ENCODE assay signal across 9 mouse cellular contexts in genomic region chrX:134586447-134586846, GRCm38 (mm10). TPM values are rescaled to one million over a fixed set of nuclear protein-coding genes. Genes with fewer than 3 reads are reported as not detected.
DNase-seq lines count a peak whose midpoint lies in the region; ATAC-seq and TF ChIP-seq lines count a peak whose summit lies in the region.
"Had no signal": no experiment of that assay in that cellular context is flagged by ENCODE, and none has a peak within 500 bp of the region (broad histone marks: within the 10 kb centered on the region; RNA-seq: fewer than 3 reads in every experiment).

No protein-coding gene starts in this region.

- DNase-seq in heart, postnatal 25 days (ENCODE audit: low spot score) = no peak
- no peak for DNase-seq in Muller cell, postnatal 12 days (ENCODE audit: inconsistent ontology term)
- no peak for DNase-seq in adrenal gland, adult 8-10 months
- no peak for DNase-seq in urinary bladder, postnatal 14 days (ENCODE audit: low spot score)
- DNase-seq: cerebellum, adult 18-20 months had no signal

- no peak for TF ChIP-seq EP300 in ES-Bruce4 (IDR thresholded peaks at IDR 0.05; ENCODE audit: insufficient read depth, low read depth, low read length)

- H3K4me1 ChIP-seq in heart, embryonic 12.5 days (replicated peaks) = no peaks in the 10 kb centered on the region
- H3K4me1 ChIP-seq in ES-Bruce4 (ENCODE audit: control insufficient read depth, insufficient read depth, low read length) = no peaks in the 10 kb centered on the region
- peaks cover 5% of the 10 kb centered on the region; the same call in 1 of the 2 replicates for H3K4me1 ChIP-seq in forebrain, embryonic 16.5 days (replicated peaks; ENCODE audit: control insufficient read depth, insufficient read depth, low read length)
- peaks cover 9% of the 10 kb centered on the region for H3K4me1 ChIP-seq in liver, embryonic 16.5 days (ENCODE audit: control insufficient read depth, low read depth, low read length)

- H3K36me3 ChIP-seq in heart, embryonic 12.5 days = peaks cover 13% of the 10 kb centered on the region
- H3K36me3 ChIP-seq in ES-Bruce4 (ENCODE audit: control insufficient read depth, insufficient read depth, low read length, poor library complexity, severe bottlenecking) = peaks cover 38% of the 10 kb centered on the region
- no peaks in the 10 kb centered on the region for H3K36me3 ChIP-seq in forebrain, embryonic 16.5 days (ENCODE audit: control insufficient read depth, insufficient read depth)
- peaks cover 3% of the 10 kb centered on the region for H3K36me3 ChIP-seq in liver, embryonic 16.5 days (ENCODE audit: control insufficient read depth, insufficient read depth)

- peak overlapping the region; percentile 86 for H3K9ac ChIP-seq in heart, embryonic 12.5 days
- peak overlapping the region; percentile 59 for H3K9ac ChIP-seq in ES-Bruce4 (ENCODE audit: low read depth, poor library complexity, severe bottlenecking)
- peak overlapping the region; percentile 62 for H3K9ac ChIP-seq in forebrain, embryonic 16.5 days (replicated peaks; ENCODE audit: low read depth, low read length)
- H3K9ac ChIP-seq in liver, embryonic 16.5 days (ENCODE audit: low read depth, low read length) = peak overlapping the region; percentile 61

- H3K27ac ChIP-seq in heart, embryonic 12.5 days (ENCODE audit: poor library complexity, severe bottlenecking) = peak overlapping the region; percentile 89; the same call in 1 of the 2 replicates
- H3K27ac ChIP-seq in ES-Bruce4 (ENCODE audit: insufficient read depth, low read length) = peak overlapping the region; percentile 82
- no peak overlapping the region for H3K27ac ChIP-seq in forebrain, embryonic 16.5 days (ENCODE audit: low read length)
- H3K27ac ChIP-seq in liver, embryonic 16.5 days (ENCODE audit: low read length) = peak overlapping the region; percentile 74

- TF ChIP-seq POLR2A in ES-Bruce4 (IDR thresholded peaks at IDR 0.05; ENCODE audit: insufficient read depth, low read length) = no peak

- intact Hi-C loops in heart, postnatal 25 days (cut with DNase I) = no loop called here

- TF ChIP-seq CTCF in ES-Bruce4 (IDR thresholded peaks at IDR 0.05; ENCODE audit: low read depth, low read length) = no peak

- peak overlapping the region; percentile 64 for H3K4me3 ChIP-seq in heart, embryonic 12.5 days
- H3K4me3 ChIP-seq in ES-Bruce4 (ENCODE audit: low read depth, low read length) = peak overlapping the region; percentile 98
- peak overlapping the region; percentile 53 for H3K4me3 ChIP-seq in forebrain, embryonic 16.5 days (replicated peaks; ENCODE audit: low read length)
- H3K4me3 ChIP-seq in liver, embryonic 16.5 days (ENCODE audit: low read depth, low read length) = peak overlapping the region; percentile 67

- no peaks in the 10 kb centered on the region for H3K27me3 ChIP-seq in heart, embryonic 12.5 days (replicated peaks)
- no peaks in the 10 kb centered on the region for H3K27me3 ChIP-seq in ES-Bruce4 (ENCODE audit: control insufficient read depth, insufficient read depth, low read length, poor library complexity, severe bottlenecking)
- no peaks in the 10 kb centered on the region for H3K27me3 ChIP-seq in forebrain, embryonic 16.5 days (replicated peaks; ENCODE audit: control insufficient read depth, insufficient read depth, low read length)
- no peaks in the 10 kb centered on the region for H3K27me3 ChIP-seq in liver, embryonic 16.5 days (ENCODE audit: control insufficient read depth, insufficient read depth, low read depth, low read length)

- ATAC-seq in heart, embryonic 12.5 days (ENCODE audit: insufficient number of reproducible peaks, low FRiP score) = no peak
- no peak for ATAC-seq in forebrain, embryonic 16.5 days
- ATAC-seq in liver, embryonic 16.5 days (ENCODE audit: low read depth) = no peak

- no peaks in the 10 kb centered on the region for H3K9me3 ChIP-seq in heart, embryonic 12.5 days (replicated peaks)
- H3K9me3 ChIP-seq in ES-Bruce4 (replicated peaks; ENCODE audit: control insufficient read depth, insufficient read depth, low read length, poor library complexity, severe bottlenecking) = no peaks in the 10 kb centered on the region
- no peaks in the 10 kb centered on the region for H3K9me3 ChIP-seq in forebrain, embryonic 16.5 days (ENCODE audit: control insufficient read depth, low read length)
- H3K9me3 ChIP-seq in liver, embryonic 16.5 days (replicated peaks; ENCODE audit: control insufficient read depth, low read length) = no peaks in the 10 kb centered on the region

- 34% methylated on average over 8 of the region's 8 CpGs for WGBS in heart, embryonic 12.5 days
- WGBS in forebrain, embryonic 16.5 days = 37% methylated on average over 8 of the region's 8 CpGs
- WGBS in liver, embryonic 16.5 days (ENCODE audit: insufficient replicate concordance) = 24% methylated on average over 8 of the region's 8 CpGs

- peak overlapping the region; percentile 74 for H3K4me2 ChIP-seq in heart, embryonic 12.5 days
- H3K4me2 ChIP-seq in forebrain, embryonic 16.5 days (ENCODE audit: low read length) = peak overlapping the region; percentile 67
- H3K4me2 ChIP-seq in liver, embryonic 16.5 days (ENCODE audit: low read depth, low read length) = peak overlapping the region; percentile 72

RNA-seq across cellular contexts. Expression of gene Rpl36a, which starts 1.0 kb away (rescaled TPM):
- 287 and 289 TPM in 2 replicates for polyA plus RNA-seq in heart, embryonic 12.5 days (2016; fragmentation: Nextera tagmentation; extraction: Ambion mirVana)
- total RNA-seq in heart, postnatal 25 days (2021) = 100 to 1,000 TPM; 103 to 104 TPM
- 1,186 and 1,244 TPM in 2 replicates for polyA plus RNA-seq in ES-Bruce4 (2011; ENCODE audit: insufficient read depth, insufficient read length, low read depth, missing spikeins)
- polyA plus RNA-seq in forebrain, embryonic 16.5 days (2015; fragmentation: Nextera tagmentation; extraction: Ambion mirVana) = 178 and 190 TPM in 2 replicates
- polyA plus RNA-seq in liver, embryonic 16.5 days (2015; fragmentation: Nextera tagmentation; extraction: Ambion mirVana) = 216 and 255 TPM in 2 replicates
- total RNA-seq in adrenal gland, adult 8-10 months (2022) = 100 to 1,000 TPM; 153 to 265 (median 202) TPM

RNA-seq across cellular contexts. Expression of gene Btk, which starts 3.1 kb away (rescaled TPM):
- 1.2 and 1.3 TPM in 2 replicates for polyA plus RNA-seq in heart, embryonic 12.5 days (2016; fragmentation: Nextera tagmentation; extraction: Ambion mirVana)
- total RNA-seq in heart, postnatal 25 days (2021) = 1 to 10 TPM; 1.0 to 1.1 TPM
- not detected in 2 replicates for polyA plus RNA-seq in ES-Bruce4 (2011; ENCODE audit: insufficient read depth, insufficient read length, low read depth, missing spikeins)
- polyA plus RNA-seq in forebrain, embryonic 16.5 days (2015; fragmentation: Nextera tagmentation; extraction: Ambion mirVana) = 0.25 and 0.78 TPM in 2 replicates
- 14.4 and 14.8 TPM in 2 replicates for polyA plus RNA-seq in liver, embryonic 16.5 days (2015; fragmentation: Nextera tagmentation; extraction: Ambion mirVana)
- 1 to 10 TPM; 1.5 to 3.4 (median 1.8) TPM for total RNA-seq in adrenal gland, adult 8-10 months (2022)

RNA-seq across cellular contexts. Expression of gene Gla, which starts 14.5 kb away (rescaled TPM):
- polyA plus RNA-seq in heart, embryonic 12.5 days (2016; fragmentation: Nextera tagmentation; extraction: Ambion mirVana) = 3.8 and 4.9 TPM in 2 replicates
- 1 to 10 TPM; 1.6 to 2.1 TPM for total RNA-seq in heart, postnatal 25 days (2021)
- polyA plus RNA-seq in ES-Bruce4 (2011; ENCODE audit: insufficient read depth, insufficient read length, low read depth, missing spikeins) = 8.1 and 8.8 TPM in 2 replicates
- polyA plus RNA-seq in forebrain, embryonic 16.5 days (2015; fragmentation: Nextera tagmentation; extraction: Ambion mirVana) = 3.4 and 3.9 TPM in 2 replicates
- 3.6 and 4.5 TPM in 2 replicates for polyA plus RNA-seq in liver, embryonic 16.5 days (2015; fragmentation: Nextera tagmentation; extraction: Ambion mirVana)
- 10 to 100 TPM; 13.5 to 20.7 (median 14.0) TPM for total RNA-seq in adrenal gland, adult 8-10 months (2022)

RNA-seq across cellular contexts. Expression of gene Hnrnph2, which starts 14.5 kb away (rescaled TPM):
- 124 and 128 TPM in 2 replicates for polyA plus RNA-seq in heart, embryonic 12.5 days (2016; fragmentation: Nextera tagmentation; extraction: Ambion mirVana)
- 10 to 100 TPM; 61.4 to 75.0 TPM for total RNA-seq in heart, postnatal 25 days (2021)
- 114 and 125 TPM in 2 replicates for polyA plus RNA-seq in ES-Bruce4 (2011; ENCODE audit: insufficient read depth, insufficient read length, low read depth, missing spikeins)
- polyA plus RNA-seq in forebrain, embryonic 16.5 days (2015; fragmentation: Nextera tagmentation; extraction: Ambion mirVana) = 177 and 186 TPM in 2 replicates
- polyA plus RNA-seq in liver, embryonic 16.5 days (2015; fragmentation: Nextera tagmentation; extraction: Ambion mirVana) = 66.4 and 79.1 TPM in 2 replicates
- 100 to 1,000 TPM in 3 of 4 experiments, 10 to 100 TPM in 1; 97.9 to 112 (median 105) TPM for total RNA-seq in adrenal gland, adult 8-10 months (2022)

RNA-seq across cellular contexts. Expression of gene Timm8a1, which starts 44.8 kb away (rescaled TPM):
- polyA plus RNA-seq in heart, embryonic 12.5 days (2016; fragmentation: Nextera tagmentation; extraction: Ambion mirVana) = 75.0 and 76.1 TPM in 2 replicates
- total RNA-seq in heart, postnatal 25 days (2021) = 10 to 100 TPM; 22.6 to 24.7 TPM
- polyA plus RNA-seq in ES-Bruce4 (2011; ENCODE audit: insufficient read depth, insufficient read length, low read depth, missing spikeins) = 45.3 and 54.9 TPM in 2 replicates
- 45.9 and 46.2 TPM in 2 replicates for polyA plus RNA-seq in forebrain, embryonic 16.5 days (2015; fragmentation: Nextera tagmentation; extraction: Ambion mirVana)
- polyA plus RNA-seq in liver, embryonic 16.5 days (2015; fragmentation: Nextera tagmentation; extraction: Ambion mirVana) = 62.2 and 65.2 TPM in 2 replicates
- 10 to 100 TPM; 21.2 to 35.3 (median 30.4) TPM for total RNA-seq in adrenal gland, adult 8-10 months (2022)
